Mouse (Mus musculus): ENCODE results near the gene Gltp. TPM values are rescaled to one million over a fixed set of nuclear protein-coding genes. Genes with fewer than 3 reads are reported as not detected.
A peak's percentile ranks its signal among the peaks of the same experiment; 100 is the strongest.

Gltp gene
- total RNA-seq, 4 experiments from 2014 or later = 33.0 to 39.0 (median 35.4) TPM

- no peak for DNase-seq (ENCODE audit: low spot score in 2 of 2)
Measured at GRCm38 (mm10) chr5:114702403-114703392, 11.9 kb upstream of the Gltp start.

GRCm38 (mm10) chr5:114699015-114699414 lies 8.2 kb upstream of the Gltp start:
- no peak for DNase-seq (ENCODE audit: low spot score in 2 of 2)

GRCm38 (mm10) chr5:114698044-114698746 lies 7.4 kb upstream of the Gltp start:
- DNase-seq (ENCODE audit: low spot score in 2 of 2) = peak in 1 of 2 experiments; percentile 64

DNA sequence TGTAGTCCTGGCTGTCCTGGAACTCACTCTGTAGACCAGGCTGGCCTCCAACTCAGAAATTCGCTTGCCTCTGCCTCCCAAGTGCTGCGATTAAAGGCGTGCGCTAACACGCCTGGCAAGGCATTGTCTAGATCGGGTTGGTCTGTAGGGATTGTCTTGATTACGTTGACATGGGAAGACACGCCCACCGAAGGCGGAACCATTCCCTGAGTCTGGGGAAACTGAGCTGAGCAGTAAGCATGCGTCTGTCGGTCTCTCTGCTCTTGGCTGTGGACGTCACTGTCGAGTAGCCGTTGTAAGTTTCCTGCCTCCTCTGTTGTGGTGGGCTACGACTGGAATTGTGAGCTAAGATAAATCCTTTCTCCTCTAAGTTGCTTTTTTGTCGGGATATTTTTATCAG lies 6.2 kb upstream of the Gltp start:
- no peak for DNase-seq (ENCODE audit: low spot score in 2 of 2)

GRCm38 (mm10) chr5:114695775-114696174 lies 5.0 kb upstream of the Gltp start:
- DNase-seq (ENCODE audit: low spot score in 2 of 2) = no peak

DNA sequence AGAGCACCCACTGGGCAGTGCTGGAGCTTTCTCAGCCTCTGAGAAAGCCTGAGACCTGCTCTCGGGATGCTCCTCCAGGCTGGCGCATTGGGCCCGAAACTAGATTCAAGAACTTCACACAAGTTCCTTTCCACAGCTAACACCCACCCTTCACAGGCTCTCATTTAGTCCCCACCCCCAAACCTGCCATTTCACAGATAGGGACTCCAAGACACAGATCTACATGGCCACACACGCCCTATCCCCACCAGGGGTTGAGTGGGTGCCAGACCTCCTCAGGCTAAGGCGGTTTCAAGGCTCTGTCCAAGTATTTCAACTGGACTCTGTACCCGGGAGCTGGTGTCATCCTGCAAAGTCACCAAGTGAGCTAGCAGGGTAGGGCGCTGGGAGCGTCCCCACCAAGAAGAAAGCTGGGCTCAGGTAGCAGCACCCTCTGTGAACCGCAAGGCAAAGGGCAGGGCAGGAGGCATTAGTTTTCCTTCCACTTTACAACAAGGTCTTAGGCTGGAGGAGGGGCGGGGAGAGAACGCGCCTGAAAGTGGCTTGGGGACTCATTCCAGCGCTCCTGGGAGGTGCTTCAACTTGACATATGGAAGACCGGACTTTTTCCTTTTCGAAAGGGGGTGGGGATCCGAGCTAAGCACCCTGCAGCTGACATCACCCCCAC lies 951 bp downstream of the Gltp start:
- no peak for DNase-seq (ENCODE audit: low spot score in 2 of 2)

- no peak for DNase-seq (ENCODE audit: low spot score in 2 of 2)
Measured at GRCm38 (mm10) chr5:114688703-114689102, 2.1 kb downstream of the Gltp start.

- no peak for DNase-seq (ENCODE audit: low spot score in 2 of 2)
Measured at GRCm38 (mm10) chr5:114687901-114688300, 2.9 kb downstream of the Gltp start.

DNA sequence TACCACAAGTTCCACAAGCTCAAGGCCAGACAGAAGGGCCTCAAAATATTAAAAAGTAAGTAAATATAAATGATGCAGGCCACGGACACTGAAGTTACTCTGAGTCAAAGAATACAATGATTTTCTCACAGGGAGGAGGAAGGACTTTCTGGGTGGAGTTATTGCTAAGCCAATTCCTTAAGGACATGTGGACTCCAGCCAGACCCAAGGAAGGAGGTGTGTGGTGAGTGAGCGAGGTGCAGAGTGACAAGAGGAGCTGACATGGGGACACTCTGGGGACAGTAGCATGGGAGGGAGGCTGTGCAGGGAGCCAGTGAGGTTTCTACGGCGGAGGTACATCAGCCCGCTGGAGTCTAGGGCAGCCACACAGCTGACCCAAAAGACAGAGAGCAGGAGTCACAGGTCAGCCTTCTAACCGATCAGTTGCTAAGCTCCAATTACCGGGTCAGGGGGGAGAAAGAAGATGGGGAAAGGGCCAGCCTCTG lies 4.0 kb downstream of the Gltp start:
- no peak for DNase-seq (ENCODE audit: low spot score in 2 of 2)

DNA sequence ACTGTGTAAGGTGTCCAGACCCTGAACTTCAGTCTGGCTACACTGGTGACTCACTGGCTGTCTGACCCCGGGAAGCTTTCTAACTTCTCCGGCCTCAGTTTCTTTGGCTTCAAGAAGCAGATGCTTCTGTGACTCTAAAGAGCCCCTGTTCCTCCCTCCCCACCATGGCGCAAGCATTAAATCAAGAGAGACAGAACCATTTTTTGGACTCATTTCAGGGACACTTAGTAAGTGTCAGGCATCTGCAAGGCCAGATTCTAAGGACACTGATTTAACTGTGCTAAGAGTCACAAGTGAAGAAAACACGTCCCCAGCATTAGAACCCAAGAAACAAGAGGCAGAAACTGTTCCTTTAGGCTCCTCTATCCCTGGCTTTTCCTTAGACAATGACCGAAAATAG lies 4.8 kb downstream of the Gltp start:
- DNase-seq (ENCODE audit: low spot score in 2 of 2) = no peak

GRCm38 (mm10) chr5:114681717-114682116 lies 9.1 kb downstream of the Gltp start:
- no peak for DNase-seq (ENCODE audit: low spot score in 2 of 2)

GRCm38 (mm10) chr5:114680676-114681285 lies 10.0 kb downstream of the Gltp start:
- DNase-seq (ENCODE audit: low spot score in 2 of 2) = no peak

GRCm38 (mm10) chr5:114679841-114680591 lies 10.8 kb downstream of the Gltp start:
- DNase-seq (ENCODE audit: low spot score in 2 of 2) = peak in 1 of 2 experiments; percentile 42

GRCm38 (mm10) chr5:114674594-114674993 lies 16.2 kb downstream of the Gltp start:
- DNase-seq (ENCODE audit: low spot score in 2 of 2) = no peak

DNA sequence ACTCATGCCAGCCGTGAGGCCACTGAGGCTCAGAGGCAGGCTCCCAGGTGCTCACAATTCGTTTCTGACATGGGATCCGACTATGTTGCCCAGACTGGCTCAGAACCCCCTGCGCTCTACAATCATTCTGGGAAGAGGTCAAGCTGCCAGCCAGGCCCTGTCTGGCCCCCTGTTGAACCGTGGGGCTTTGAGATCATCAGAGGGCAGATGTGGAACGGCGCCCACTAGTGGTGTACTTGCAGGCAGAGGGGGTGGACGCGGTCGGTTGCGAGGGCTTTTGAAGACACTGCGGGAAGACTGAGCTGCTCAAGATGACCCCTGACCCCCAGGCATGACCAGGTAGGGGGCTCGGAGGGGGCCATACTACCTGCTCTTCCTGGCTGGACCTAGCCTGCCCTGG lies 17.7 kb downstream of the Gltp start:
- DNase-seq (ENCODE audit: low spot score in 2 of 2) = no peak

DNA sequence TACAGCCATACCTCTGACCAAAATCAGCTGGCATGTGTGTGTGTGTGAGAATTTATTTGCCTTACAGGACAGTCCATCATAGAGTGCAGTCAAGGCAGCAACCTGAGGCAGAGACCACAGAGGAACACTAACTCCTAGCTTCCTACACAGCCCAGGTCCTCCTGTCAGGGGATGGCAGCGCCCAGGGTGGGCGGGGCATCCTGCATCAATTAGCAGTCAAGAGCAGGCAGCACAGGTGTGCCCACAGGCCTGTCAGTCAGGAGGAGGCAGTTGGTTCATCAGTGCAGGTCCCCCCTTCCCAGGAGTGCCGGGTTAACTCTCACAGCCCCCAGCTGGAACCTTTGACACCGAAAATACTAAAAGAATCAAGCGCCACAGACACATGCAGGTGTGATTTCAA lies 21.8 kb downstream of the Gltp start:
- DNase-seq (ENCODE audit: low spot score in 2 of 2) = no peak

GRCm38 (mm10) chr5:114667228-114667856 lies 23.4 kb downstream of the Gltp start:
- DNase-seq (ENCODE audit: low spot score in 2 of 2) = peak; percentile 93 to 99

GRCm38 (mm10) chr5:114666659-114667058 lies 24.1 kb downstream of the Gltp start:
- no peak for DNase-seq (ENCODE audit: low spot score in 2 of 2)

GRCm38 (mm10) chr5:114664750-114665149 lies 26.0 kb downstream of the Gltp start:
- no peak for DNase-seq (ENCODE audit: low spot score in 2 of 2)

DNA sequence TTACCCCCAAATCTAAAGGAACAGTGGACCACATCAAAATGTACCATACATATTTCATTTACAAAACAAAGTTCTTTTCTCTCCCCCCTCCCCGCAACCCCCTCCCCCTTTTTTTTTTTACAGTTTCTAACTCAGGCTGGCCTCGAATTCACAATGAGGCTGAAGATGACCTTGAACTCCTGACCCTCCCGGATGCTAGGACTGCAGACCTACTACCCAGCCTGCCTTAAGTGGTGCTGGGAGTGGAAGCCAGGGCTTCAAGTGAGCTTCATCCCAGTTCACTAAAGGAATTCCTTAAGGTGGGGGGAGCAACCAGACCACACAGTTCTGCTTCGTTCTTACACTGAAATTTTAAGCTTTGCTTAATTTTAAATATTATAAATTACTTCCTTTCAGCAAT lies 26.6 kb downstream of the Gltp start:
- DNase-seq (ENCODE audit: low spot score in 2 of 2) = no peak
